In genomic region chr4:65132657-65133056, GRCm38 (mm10) we compare ENCODE assay signal across 25 mouse cellular contexts. TPM values are rescaled to one million over a fixed set of nuclear protein-coding genes. Genes with fewer than 3 reads are reported as not detected.
A peak's percentile ranks its signal among the peaks of the same experiment; 100 is the strongest.
DNase-seq lines count a peak whose midpoint lies in the region; ATAC-seq and TF ChIP-seq lines count a peak whose summit lies in the region.
"Had no signal": no experiment of that assay in that cellular context is flagged by ENCODE, and none has a peak within 500 bp of the region (broad histone marks: within the 10 kb centered on the region; RNA-seq: fewer than 3 reads in every experiment).

No protein-coding gene starts in this region.

- no peaks in the 10 kb centered on the region for H3K36me3 ChIP-seq in kidney, postnatal 0 days (ENCODE audit: insufficient read depth, low read length)
- no peaks in the 10 kb centered on the region for H3K36me3 ChIP-seq in kidney, embryonic 16.5 days (ENCODE audit: insufficient read depth, low read length)
- H3K36me3 ChIP-seq in lung, postnatal 0 days (ENCODE audit: insufficient read depth, low read length) = no peaks in the 10 kb centered on the region
- H3K36me3 ChIP-seq: embryonic facial prominence, embryonic 13.5 days; limb, embryonic 10.5 days; limb, embryonic 15.5 days had no signal

- no peaks in the 10 kb centered on the region for H3K27me3 ChIP-seq in kidney, postnatal 0 days (ENCODE audit: insufficient read depth, low read length)
- H3K27me3 ChIP-seq in kidney, embryonic 16.5 days (ENCODE audit: insufficient read depth, low read length) = no peaks in the 10 kb centered on the region
- no peaks in the 10 kb centered on the region for H3K27me3 ChIP-seq in lung, postnatal 0 days (replicated peaks; ENCODE audit: insufficient read depth, low read length)

- no peak for ATAC-seq in kidney, postnatal 0 days (replicated peaks; ENCODE audit: low FRiP score, low read depth)
- no peak for ATAC-seq in kidney, embryonic 16.5 days (ENCODE audit: low FRiP score, low TSS enrichment)
- ATAC-seq in lung, postnatal 0 days = no peak
- ATAC-seq: activated CD4-positive, CD25-positive, alpha-beta regulatory T cell, adult 4 months; CD4-positive, CD25-positive, alpha-beta regulatory T cell, adult 4 months; forebrain, embryonic 16.5 days; intestine, embryonic 16.5 days had no signal

- no peak overlapping the region for H3K4me2 ChIP-seq in kidney, postnatal 0 days (ENCODE audit: low read length)
- no peak overlapping the region for H3K4me2 ChIP-seq in kidney, embryonic 16.5 days (replicated peaks; ENCODE audit: low read depth, low read length)
- no peak overlapping the region for H3K4me2 ChIP-seq in lung, postnatal 0 days (replicated peaks; ENCODE audit: low read depth, low read length)
- H3K4me2 ChIP-seq: embryonic facial prominence, embryonic 13.5 days; limb, embryonic 15.5 days had no signal

- no peak overlapping the region for H3K4me3 ChIP-seq in kidney, postnatal 0 days (replicated peaks; ENCODE audit: low read depth, low read length)
- no peak overlapping the region for H3K4me3 ChIP-seq in kidney, embryonic 16.5 days (ENCODE audit: low read length)
- no peak overlapping the region for H3K4me3 ChIP-seq in lung, postnatal 0 days (ENCODE audit: low read depth, low read length)
- H3K4me3 ChIP-seq: embryonic facial prominence, embryonic 13.5 days; limb, embryonic 10.5 days; limb, embryonic 15.5 days had no signal

- no peak for TF ChIP-seq POLR2A in brain, embryonic 14.5 days (IDR thresholded peaks at IDR 0.05; ENCODE audit: borderline replicate concordance, extremely low read depth, insufficient read depth, insufficient read length, poor library complexity, severe bottlenecking)

- TF ChIP-seq CTCF in kidney, postnatal 0 days (IDR thresholded peaks at IDR 0.05; ENCODE audit: low read depth) = peak; percentile 53
- peak; percentile 36 for TF ChIP-seq CTCF in lung, postnatal 0 days (IDR thresholded peaks at IDR 0.05)
- peak; percentile 14; the same call in 1 of the 2 replicates for TF ChIP-seq CTCF in brain, embryonic 14.5 days (IDR thresholded peaks at IDR 0.05; ENCODE audit: borderline replicate concordance, extremely low read depth, insufficient read depth, insufficient read length)

- H3K9me3 ChIP-seq in kidney, postnatal 0 days (replicated peaks; ENCODE audit: low read length) = no peaks in the 10 kb centered on the region
- H3K9me3 ChIP-seq in kidney, embryonic 16.5 days (ENCODE audit: low read length) = no peaks in the 10 kb centered on the region
- no peaks in the 10 kb centered on the region for H3K9me3 ChIP-seq in lung, postnatal 0 days (ENCODE audit: low read length)
- H3K9me3 ChIP-seq: embryonic facial prominence, embryonic 13.5 days; limb, embryonic 10.5 days; limb, embryonic 15.5 days had no signal

- peak; percentile 11 for DNase-seq in cerebellum, postnatal 14 days
- DNase-seq in cerebellum, adult 18-20 months = no peak
- DNase-seq in kidney, postnatal 0 days (ENCODE audit: low spot score) = no peak
- DNase-seq in lung, postnatal 0 days (ENCODE audit: low spot score) = no peak
- no peak for DNase-seq in lung, postnatal 25 days (ENCODE audit: low spot score)
- DNase-seq in brain, embryonic 14.5 days (ENCODE audit: low read depth) = no peak
- no peak for DNase-seq in frontal cortex, adult 2 months (ENCODE audit: extremely low spot score in 1 of 2, low spot score in 1 of 2)
- DNase-seq: adrenal gland, adult 8-10 months; cerebellum, postnatal 36 days; gastrocnemius, postnatal 10 days; kidney, adult 8-10 months; kidney, postnatal 14 days; midbrain, embryonic 14.5 days; right cerebral cortex, postnatal 4 days; thymus, postnatal 4 days had no signal

- no peaks in the 10 kb centered on the region for H3K4me1 ChIP-seq in kidney, postnatal 0 days (replicated peaks; ENCODE audit: insufficient read depth, low read length)
- H3K4me1 ChIP-seq in kidney, embryonic 16.5 days (ENCODE audit: insufficient read depth, low read length) = 0 out of 2 replicates have a peak, but pooled peaks cover 5% of the 10 kb centered on the region
- H3K4me1 ChIP-seq in lung, postnatal 0 days (ENCODE audit: insufficient read depth, low read depth, low read length) = no peaks in the 10 kb centered on the region
- H3K4me1 ChIP-seq: embryonic facial prominence, embryonic 13.5 days; limb, embryonic 15.5 days had no signal

- TF ChIP-seq EP300 in lung, postnatal 0 days (IDR thresholded peaks at IDR 0.05) = no peak

- no peak overlapping the region for H3K27ac ChIP-seq in kidney, postnatal 0 days
- no peak overlapping the region for H3K27ac ChIP-seq in kidney, embryonic 16.5 days (ENCODE audit: low read length)
- no peak overlapping the region for H3K27ac ChIP-seq in lung, postnatal 0 days (ENCODE audit: low read length)
- H3K27ac ChIP-seq: embryonic facial prominence, embryonic 13.5 days; limb, embryonic 10.5 days; limb, embryonic 15.5 days; liver, embryonic 14.5 days; macrophage had no signal

- no peak overlapping the region for H3K9ac ChIP-seq in kidney, postnatal 0 days (ENCODE audit: low read depth, low read length)
- H3K9ac ChIP-seq in kidney, embryonic 16.5 days (replicated peaks; ENCODE audit: low read length) = no peak overlapping the region
- H3K9ac ChIP-seq in lung, postnatal 0 days (replicated peaks; ENCODE audit: low read depth) = no peak overlapping the region
- H3K9ac ChIP-seq: embryonic facial prominence, embryonic 13.5 days; limb, embryonic 15.5 days; liver, embryonic 14.5 days had no signal

- WGBS in kidney, postnatal 0 days = 64% methylated on average over 3 of the region's 3 CpGs
- 67% methylated on average over 3 of the region's 3 CpGs for WGBS in kidney, embryonic 16.5 days
- 74% methylated on average over 3 of the region's 3 CpGs for WGBS in lung, postnatal 0 days

RNA-seq across cellular contexts. Expression of gene Pappa, which starts 8.7 kb away (rescaled TPM):
- 1.5 and 1.7 TPM in 2 replicates for polyA plus RNA-seq in kidney, postnatal 0 days (2015; fragmentation: Nextera tagmentation; extraction: Ambion mirVana)
- 2.0 and 2.2 TPM in 2 replicates for polyA plus RNA-seq in kidney, embryonic 16.5 days (2015; fragmentation: Nextera tagmentation; extraction: Ambion mirVana)
- 0.30 and 0.31 TPM in 2 replicates for polyA plus RNA-seq in lung, postnatal 0 days (2015; fragmentation: Nextera tagmentation; extraction: Ambion mirVana)
- 0.49 and 1.0 TPM in 2 replicates for polyA plus RNA-seq in brain, embryonic 14.5 days (2012; rRNA removed)
- 0.42 and 0.53 TPM in 2 replicates for polyA plus RNA-seq in frontal cortex, adult 2 months (2012; rRNA removed)
- polyA plus RNA-seq: activated CD4-positive, CD25-positive, alpha-beta regulatory T cell, adult 4 months; macrophage had no signal

Comparison
In these comparisons a context has a peak if more than half of its experiments do, and no peak if none do; other contexts are left out.
1. DNase-seq: peak in cerebellum, postnatal 14 days (2 of 2); none in cerebellum, adult 18-20 months (0 of 2), kidney, postnatal 0 days (single experiment), lung, postnatal 0 days (single experiment), lung, postnatal 25 days (single experiment), brain, embryonic 14.5 days (single experiment) and frontal cortex, adult 2 months (0 of 2).
2. Peak in every context shown above with its lines, with median percentiles within 50 percentile points of each other: CTCF ChIP-seq.